Mouse (Mus musculus) heart, postnatal 36 days (tissue): ENCODE results near the gene Cdh5. TPM values are rescaled to one million over a fixed set of nuclear protein-coding genes. Genes with fewer than 3 reads are reported as not detected.
"Not testable (repeated sequence)": the region's sequence is repeated elsewhere in the genome, so short reads cannot be mapped to it uniquely, and the experiment has no call there.

ENCODE experiments used
- DNase-seq, 2 experiments: peaks; one replicate each; pipeline ENCODE4 v3.0.0; 2021 to 2022
- intact Hi-C: fragments of 180-260 bp; cut with DNase I; formaldehyde crosslinking; loops from one replicate; pipeline ENCODE4 v1.15.1; 2025
- total RNA-seq, 2 experiments: library from RNA; stranded (reverse); gene quantifications; 2 replicates each; pipeline ENCODE4 v1.2.3; 2021

Gene Cdh5
- total RNA-seq, 2 experiments from 2014 or later: 133 to 159 TPM

DNA sequence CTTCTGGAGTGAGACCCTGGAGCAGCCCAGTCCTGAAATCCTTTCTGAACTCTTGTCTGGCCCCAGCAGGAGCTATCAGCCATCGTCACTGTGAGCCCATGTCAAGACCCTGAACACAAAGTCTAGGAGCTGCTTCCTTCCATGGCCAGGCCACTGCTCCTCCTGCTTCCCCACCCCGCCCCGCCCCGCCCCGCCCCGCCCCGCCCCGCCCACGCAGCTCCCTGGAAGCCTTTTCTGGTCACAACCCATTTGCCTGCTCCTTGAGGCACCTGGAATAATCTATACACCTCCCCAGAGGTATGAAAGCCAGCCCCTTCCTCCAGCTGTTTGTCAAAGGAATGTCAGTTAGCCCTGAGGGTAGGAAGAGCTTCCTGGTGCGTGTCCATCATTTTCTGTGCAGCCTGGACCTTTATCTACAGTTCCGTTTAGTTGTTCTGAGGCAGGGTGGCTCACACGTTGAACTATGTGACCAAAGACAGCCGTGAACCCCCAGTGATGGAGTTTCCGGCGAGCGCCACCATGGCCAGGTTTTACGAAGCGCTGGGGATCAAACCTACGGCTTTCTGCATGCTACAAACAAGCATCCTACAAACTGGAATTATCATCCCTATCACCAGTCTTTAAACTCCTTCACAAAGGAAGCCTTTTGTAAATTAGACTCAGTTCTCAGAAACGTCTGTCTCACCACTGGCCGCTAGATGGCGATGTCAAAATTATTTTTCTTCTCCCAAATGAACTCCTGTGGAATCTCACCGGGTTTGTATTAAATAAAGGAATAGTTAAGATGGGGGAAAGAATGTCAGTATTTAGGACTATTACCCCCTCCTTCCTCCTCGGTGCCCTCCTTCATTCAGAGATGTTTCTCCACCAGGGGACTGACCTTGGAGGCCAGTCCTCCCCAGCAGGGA is 10.2 kb upstream of the Cdh5 start:
- DNase-seq: not testable (repeated sequence)
- intact Hi-C loops: loop anchor here (2.0 to 10.0 kb wide), 3 partner anchors 56 to 474 kb away; no protein-coding TSS in a partner anchor

DNA sequence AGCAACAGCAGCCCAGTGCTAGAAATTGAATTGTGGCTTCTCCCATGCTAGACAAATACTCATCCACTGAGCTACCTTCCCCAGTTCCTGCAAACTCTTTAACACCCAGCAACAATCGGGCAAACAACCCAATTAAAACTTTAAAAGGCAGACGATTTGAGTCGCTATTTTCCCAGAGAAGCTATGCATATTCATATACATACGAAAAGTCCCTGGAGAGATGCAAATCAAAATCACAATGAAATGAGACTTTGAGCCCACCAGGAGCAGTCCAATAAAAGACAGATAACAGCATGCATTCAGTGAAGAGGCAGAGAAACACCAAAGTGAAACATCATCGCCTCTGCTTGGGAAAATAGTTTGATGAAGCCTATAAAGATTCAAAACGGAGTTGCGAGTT is 8.1 kb upstream of the Cdh5 start:
- DNase-seq: no peak
- intact Hi-C loops: loop anchor here (10.0 kb wide), 1 partner anchor 471 kb away; no protein-coding TSS in a partner anchor

DNA sequence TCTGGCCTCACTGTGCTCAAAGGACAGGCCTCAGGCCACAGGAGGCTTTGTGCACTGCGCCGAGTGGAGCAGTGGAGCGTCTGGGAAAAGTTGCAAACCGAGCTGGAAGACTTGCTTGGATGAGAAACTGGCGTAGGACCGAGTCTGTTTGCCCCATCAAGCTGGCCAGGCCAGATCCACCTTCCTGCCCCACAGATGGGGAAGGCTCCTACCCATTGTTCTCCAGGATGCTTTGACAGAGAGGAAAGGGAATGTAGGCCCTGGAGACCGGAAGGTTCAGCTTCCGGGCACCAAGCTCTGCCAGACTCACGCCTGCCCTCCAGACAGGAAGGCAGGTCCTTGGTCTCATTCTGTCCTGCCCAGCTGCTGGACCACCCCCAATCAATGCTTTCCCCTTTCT is 5.8 kb upstream of the Cdh5 start:
- DNase-seq: peak in 1 of 2 experiments; percentile 50
- intact Hi-C loops: loop anchor here (5.0 to 10.0 kb wide), 2 partner anchors 247 to 469 kb away; no protein-coding TSS in a partner anchor

DNA sequence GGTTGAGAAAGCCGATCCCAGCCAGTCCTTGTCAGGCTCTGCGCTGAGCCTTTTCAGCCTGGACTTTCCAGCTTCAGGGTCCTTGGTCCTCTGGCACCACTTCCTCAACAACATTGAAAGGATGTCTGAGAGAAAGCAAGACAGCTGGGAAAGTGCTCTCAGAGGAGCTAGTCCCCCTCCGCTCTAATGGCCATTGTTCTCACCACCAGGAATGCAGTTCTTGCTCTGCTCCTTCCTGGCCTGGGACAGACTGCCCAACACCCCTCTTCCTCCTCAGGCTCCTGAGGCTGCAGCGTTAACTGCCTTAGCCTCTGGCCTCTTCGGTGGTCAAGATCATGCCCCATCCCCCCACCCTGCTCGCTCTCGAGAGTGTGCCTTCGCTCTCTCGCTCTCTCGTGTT is 4.8 kb upstream of the Cdh5 start:
- DNase-seq: no peak
- intact Hi-C loops: loop anchor here (5.0 to 10.0 kb wide), 2 partner anchors 246 to 468 kb away; no protein-coding TSS in a partner anchor

DNA sequence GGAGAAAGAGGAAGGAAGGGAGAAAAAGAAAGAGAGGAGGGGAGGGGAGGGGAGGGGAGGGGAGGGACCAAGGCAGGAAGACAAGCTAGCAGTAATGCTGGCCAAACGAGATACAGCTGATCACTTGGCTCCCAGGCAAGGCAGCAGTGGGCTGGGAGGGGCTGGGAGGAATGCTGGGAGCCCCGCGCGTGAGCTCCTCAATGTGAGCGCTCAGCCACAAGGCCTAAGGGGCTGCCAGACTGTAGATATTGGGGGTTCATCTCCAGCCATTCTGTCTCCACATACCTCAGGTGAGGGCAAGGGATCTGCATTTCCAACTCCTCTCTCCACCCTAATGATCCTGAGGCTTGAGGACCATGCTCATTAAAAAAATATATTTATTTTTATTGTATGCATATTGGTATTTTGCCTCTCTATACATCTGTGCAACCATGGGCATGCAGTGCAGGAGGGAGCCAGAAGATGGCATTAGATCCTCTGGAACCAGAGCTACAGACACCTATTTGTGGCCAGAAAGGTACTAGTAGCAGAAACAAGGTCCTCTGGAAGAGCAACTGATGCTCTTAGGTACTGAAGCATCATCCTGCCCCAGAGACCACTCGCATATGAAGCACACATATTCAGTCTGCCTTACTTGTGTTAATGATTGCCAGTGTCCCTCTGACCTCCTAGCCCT is 2.6 kb upstream of the Cdh5 start:
- intact Hi-C loops: loop anchor here (5.0 to 10.0 kb wide), 2 partner anchors 243 to 466 kb away; no protein-coding TSS in a partner anchor
- peak in 1 of 2 experiments; percentile 50 for DNase-seq

DNA sequence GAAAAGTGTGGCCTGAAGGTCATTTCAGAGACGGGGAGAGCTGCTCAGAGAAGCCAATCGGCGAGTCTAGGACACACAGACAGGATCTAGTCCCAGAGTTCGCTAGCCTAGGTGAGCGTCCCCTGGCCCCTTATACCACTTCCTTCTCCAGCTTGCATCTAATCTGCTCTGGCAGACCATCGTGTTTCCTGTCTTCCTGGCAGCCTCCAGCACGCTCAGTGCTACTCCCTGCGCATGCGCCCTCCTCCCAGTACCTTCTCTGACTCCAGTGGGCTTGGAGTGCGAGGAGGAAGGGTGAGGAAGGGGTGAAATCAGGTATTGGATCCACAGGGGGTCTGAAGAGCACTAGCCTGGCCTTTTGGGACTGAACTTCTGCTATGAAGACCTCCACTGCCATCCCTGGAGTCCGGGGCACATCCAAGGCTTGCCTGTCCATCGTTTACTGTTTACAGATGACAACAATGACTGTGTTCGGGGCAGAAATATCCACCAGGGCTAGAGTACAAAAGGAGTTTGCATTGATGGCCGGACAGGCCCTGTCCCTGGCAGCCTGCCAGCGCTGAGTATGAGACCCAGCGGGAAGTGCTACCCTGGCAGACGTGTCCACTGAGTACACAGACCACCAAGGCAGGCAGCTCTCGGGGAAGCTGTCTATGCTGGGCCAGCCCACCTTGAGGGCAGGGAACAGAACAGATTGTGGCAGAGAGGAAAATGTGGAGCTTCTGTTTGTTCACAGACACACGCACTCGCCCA is 1.9 kb upstream of the Cdh5 start:
- intact Hi-C loops: loop anchor here (5.0 to 10.0 kb wide), 2 partner anchors 243 to 465 kb away; no protein-coding TSS in a partner anchor
- DNase-seq: peak; percentile 57 to 61

DNA sequence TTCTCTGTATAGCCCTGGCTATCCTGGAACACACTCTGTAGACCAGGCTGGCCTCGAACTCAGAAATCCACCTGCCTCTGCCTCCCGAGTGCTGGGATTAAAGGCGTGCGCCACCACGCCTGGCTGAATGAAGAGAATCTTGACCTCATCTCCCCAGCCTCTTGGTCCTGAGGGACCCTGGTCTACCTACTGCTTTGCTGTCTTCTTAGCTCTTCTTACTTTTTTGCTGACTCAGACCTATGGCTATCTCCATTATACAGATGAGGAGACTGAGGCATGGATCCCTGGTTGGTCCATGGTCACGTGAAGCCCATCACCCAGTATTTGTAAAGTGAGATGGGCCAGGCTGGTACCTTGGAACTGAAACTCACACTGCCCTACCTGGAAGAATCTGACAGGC is 701 bp upstream of the Cdh5 start:
- peak in 1 of 2 experiments; percentile 1 for DNase-seq
- intact Hi-C loops: not testable (repeated sequence)

DNA sequence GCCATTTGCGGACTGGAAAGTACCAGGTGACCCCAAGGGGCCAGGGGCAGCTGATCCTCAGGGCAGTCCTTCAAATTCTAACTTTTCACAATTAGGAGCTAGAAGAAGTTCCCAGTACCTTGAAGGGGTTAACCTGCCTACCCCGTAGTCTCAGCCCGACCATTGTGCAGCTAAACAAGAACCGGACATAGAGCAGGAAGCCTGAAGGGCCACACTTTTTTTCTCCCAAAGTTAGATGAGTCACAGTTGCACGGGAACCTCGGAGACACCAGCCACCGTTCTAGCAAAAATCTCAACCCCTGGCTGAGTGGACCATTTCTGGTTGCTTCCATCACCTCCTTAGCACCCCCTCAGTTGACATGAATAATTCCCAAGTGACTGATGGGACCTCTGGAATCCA is 2.0 kb downstream of the Cdh5 start:
- intact Hi-C loops: no loop called here
- DNase-seq: peak in 1 of 2 experiments; percentile 16

DNA sequence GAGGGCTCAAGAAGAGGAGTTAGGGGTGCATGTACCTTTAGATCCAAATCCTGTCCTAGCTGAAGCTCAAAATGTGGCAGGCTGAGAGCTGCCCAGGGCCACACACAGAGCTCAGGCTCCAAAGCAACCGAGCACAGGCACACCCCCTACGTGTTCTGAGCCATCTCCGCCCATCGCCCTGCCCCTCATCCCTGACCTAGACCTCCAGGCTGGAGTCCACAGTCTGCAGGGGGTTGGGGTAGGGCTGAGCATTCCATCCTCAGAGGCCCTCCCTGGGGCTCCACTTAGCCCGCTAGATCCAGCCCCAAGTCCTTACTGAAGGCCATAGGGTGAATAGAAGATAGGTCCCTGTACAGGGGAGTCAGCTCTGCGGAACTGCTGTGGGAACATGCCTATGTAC is 4.3 kb downstream of the Cdh5 start:
- intact Hi-C loops: no loop called here
- no peak for DNase-seq

DNA sequence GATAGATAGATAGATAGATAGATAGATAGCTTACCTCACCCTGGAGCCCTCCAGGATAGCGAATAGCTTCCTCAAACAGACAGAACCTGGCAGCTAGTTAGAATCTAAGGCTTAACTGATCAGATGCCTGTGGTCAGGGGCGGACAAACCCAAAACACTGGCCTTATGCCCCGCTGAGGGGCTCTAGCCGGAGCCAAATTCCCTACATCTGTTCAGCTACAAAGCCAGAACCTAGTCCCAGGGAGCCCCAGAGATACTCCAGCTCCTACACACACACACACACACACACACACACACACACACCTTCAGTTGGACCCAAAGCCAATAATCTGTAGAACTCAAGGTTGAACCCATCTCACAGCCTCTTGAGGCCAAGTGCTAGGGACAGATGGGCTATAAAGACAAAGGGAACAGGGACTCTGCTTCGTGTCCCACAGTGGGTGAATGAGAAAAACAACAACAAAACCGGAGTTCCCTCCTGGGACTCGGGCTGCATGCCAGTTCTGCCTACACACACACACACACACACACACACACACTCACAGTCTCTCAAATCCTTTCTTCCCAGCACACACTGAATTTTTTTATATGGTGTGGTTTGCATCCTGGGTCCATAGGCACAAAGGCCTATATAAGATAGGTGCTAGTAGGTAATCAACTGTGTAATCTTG is 5.0 kb downstream of the Cdh5 start:
- intact Hi-C loops: no loop called here
- no peak for DNase-seq

DNA sequence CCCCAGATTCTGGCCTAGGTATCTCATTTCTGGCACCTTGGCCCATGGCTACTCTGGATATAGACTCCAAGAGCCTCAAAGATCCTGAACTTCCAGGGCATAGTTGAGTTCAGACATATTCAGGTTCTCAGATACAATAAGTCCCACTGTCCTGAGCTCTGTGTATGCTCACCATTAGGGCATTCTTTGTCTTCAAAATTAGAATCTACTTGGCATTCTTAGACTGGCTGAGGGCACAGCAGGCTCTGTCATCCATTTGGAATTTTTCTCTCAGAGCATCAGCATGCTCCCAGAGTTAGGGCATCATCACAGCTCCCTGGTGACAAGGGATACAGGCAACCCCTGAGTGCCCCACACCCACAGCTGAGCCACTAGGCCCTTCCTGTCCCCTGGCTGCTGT is 5.7 kb downstream of the Cdh5 start:
- intact Hi-C loops: no loop called here

DNA sequence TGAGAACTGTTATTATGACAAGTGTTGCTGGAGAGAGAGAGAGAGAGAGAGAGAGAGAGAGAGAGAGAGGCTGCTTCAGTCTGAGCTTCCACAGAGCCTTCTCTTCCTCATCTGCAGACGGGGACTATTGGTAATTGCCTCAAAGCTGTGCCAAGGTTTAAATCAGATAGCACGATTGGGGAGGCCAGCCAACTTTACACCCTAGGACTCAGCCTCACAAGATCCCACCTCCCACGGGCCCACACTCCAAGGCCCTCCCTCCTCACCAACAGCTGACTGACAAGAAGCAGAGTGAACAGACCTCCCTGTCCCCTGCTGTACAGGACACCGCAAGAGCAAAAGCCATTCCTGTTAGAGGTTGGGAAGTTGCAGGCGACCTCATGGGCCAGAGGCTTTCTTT is 6.6 kb downstream of the Cdh5 start:
- intact Hi-C loops: loop anchor here (2.0 kb wide), 1 partner anchor 15 kb away; no protein-coding TSS in a partner anchor

More for the DNA sequence above, 5.7 kb downstream of the Cdh5 start:
- DNase-seq: no peak

DNA sequence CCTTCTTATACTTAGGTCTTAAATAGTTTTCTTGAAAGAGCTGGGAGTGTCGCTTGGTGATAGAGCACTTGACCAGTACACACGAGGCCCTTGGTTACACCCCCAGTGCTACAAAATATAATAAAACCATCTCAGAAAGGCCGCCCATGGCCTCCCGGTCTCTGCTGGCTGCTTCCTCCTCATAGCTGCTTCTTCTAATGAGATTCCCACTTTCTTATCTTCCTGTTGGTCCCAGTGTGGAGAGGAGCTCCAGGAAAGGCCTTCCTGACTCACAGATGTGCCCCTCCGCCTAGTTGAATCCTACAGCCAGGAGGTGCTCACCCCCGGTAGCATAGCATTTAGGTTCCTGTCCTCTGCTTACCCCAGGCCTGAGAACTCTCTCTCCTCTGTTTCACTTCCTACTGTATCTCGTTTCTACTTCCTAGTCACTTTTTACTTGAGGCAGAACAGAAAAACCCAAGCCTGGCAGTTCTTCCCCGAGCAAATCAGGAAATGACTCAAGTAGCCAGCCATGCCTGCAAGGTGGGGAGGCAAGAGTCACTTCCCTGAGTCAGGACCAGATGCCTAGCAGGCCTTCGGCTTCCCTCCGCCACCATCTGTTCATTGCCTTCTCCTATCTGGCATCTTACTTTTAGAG is 9.2 kb downstream of the Cdh5 start:
- DNase-seq: no peak
- intact Hi-C loops: no loop called here

More for the DNA sequence above, 6.6 kb downstream of the Cdh5 start:
- no peak for DNase-seq

DNA sequence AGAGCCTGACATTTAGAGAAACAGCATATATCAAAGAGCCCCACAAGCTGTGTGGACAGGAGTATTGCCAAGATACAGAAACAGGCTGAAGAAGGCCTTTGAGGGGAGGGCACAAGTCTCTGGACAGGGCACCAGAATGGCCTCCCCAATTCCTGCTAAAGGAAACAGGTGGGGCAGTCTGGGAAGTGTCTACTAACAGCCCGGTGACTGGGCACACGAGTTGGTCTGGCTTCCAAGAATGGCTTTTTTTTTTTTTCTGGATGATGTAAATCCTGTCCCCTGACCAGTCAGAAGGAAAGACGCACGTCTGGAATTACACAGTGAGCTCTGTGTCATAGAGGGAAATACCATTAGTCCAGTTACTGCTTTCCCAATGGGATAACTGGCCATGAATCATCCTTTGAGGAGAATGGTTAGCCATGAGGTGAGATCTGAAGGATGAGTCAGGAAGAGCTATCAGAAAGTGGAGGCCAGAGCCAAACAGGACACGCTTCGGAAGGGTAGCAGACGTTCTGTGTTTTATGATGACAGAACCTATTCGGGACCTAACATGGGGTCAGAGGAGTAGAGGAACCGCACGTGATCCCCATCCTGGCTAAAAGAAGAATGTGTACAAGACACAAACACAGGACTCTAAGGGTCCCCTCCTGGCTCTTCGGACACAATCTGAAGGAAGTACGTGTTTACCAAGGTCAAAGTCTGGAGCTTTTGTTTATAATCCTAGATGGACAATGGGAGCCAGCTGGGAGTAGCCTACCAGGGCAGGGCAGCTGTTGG is 20.4 kb downstream of the Cdh5 start:
- intact Hi-C loops: loop anchor here (2.0 kb wide), 1 partner anchor 13 kb away; no protein-coding TSS in a partner anchor
- DNase-seq: no peak

DNA sequence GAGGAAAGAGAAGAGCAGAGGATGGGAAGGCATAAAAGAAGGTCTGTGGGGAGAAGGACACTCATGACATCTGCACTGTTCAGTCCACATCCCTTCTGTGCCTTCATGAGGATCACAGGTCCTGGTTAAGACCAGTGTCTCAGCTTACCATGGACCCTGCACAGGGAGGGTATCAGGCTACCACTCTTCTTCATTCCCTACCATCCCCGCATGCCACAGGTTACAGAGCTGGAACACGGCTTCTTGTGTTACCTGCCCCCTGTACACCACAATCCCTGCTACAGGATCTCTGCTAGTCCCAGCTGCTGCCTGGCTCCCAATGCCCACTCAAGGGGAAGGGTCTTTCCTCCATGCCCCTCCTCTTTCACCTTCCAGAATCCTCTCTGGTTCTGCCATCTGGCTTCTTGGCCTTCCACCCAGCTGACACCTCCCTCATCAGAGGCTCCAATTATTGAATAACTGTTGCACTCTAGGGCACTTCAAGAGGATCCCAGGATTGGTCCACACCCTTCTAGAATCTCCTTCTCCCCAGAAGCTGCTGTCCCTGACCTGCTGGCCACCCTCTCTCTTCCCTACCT is 21.7 kb downstream of the Cdh5 start:
- DNase-seq: no peak
- intact Hi-C loops: loop anchor here (2.0 kb wide), 1 partner anchor 14 kb away; no protein-coding TSS in a partner anchor

DNA sequence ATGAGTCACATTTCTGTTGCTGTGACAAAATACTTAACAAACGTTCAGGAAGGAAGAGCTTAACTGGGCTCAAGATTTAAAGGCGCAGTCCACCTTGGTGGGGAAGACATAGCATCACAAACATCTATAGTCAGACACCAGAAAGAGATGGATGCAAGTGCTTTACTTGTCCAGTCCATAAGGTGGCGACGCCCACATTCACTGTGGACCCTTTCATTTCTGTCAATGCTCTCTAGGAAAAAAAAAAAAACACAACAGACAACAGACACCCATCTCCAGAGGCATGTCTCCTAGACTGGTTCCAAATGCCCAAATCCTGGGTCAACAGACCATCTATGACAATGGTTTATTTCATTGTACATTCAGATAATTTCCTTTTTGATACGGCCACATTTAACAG is 23.1 kb downstream of the Cdh5 start:
- intact Hi-C loops: no loop called here
- DNase-seq: no peak

DNA sequence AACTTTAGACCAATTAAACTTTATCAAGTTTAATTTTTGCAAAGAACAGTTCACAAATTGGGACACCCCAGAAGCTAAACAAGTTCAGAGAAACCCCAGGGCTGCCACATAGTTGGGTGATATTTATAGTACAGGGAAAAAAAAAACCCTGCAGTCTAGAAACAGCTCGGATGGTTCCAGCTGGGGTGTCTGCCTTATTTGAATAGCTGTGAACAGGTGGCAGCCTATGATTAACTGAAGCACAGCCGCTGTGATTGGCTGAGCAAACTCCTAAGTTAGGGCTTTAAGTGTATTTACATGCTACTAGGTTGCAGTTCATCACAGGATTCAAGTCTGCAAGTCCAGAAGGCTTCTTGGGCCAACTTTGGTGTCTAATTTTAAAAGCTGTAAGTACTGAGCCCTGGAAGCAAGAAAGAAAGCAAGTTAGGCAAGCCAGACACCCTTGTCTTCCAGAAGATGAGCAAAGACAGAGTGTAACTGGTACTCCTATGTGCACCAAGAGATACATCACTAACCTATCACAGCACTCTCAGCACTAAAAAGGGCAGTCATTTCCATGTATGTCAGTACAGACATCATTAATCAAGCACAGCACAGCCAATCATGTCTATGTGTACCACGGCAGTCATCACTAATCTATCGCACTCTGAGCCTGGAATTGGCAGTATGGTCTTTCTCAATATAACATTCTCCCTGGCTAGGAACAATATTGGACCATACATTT is 25.9 kb downstream of the Cdh5 start:
- intact Hi-C loops: no loop called here
- no peak for DNase-seq

DNA sequence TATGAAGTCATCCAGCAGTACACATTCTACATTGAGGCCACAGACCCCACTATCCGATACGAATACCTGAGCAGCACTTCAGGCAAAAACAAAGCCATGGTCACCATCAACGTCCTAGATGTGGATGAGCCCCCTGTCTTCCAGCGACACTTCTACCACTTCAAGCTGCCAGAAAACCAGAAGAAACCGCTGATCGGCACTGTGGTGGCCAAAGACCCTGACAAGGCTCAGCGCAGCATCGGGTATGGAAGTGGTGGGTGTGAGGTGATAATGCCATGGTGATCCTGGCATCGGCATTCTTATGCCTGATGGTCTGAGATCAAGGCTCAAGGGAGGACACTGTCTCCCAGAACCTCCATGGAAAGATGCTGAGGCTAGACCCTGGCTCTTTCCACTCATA is 29.5 kb downstream of the Cdh5 start:
- peak in 1 of 2 experiments; percentile 0 for DNase-seq
- intact Hi-C loops: no loop called here
